Mouse (Mus musculus): ENCODE measurements around the gene Taf4. TPM values are rescaled to one million over a fixed set of nuclear protein-coding genes. Genes with fewer than 3 reads are reported as not detected.

Taf4 gene
- polyA plus RNA-seq, 1 experiment, result 11.0 TPM

DNA sequence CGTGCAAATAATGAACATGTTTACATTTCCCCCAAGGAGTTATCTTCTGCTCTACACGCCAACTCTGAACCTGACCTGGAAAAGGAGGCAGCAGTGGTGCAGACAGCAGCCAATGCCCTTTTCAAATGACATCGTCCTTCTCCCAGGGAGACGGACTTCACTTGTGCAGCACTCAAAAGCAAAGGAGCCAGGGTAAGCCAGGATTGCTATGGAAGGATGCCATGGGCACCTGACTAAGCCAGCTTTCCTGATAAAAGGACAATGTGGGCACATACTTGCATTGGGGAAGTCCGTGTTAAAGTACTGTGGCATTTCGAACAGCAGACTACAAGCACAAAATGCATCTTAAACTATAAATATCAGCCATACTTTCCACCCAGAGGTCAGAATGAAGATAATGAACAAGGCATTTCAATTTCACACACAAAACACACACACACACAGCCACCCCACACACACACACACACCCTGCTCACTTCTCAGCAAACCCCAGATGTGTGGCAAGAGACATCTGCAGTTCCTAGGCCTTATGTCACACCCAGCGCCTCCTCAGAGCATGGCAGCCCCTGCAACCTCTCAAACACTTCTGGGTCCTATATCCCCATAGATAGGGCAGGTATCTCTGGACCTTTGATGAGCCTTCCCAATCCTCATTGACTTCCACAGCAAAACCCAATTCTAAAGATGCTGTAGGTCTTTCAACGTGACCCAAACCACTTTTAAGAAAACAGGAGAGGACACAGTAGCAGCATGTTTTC lies 2.4 kb downstream of the Taf4 start:
- TF ChIP-seq CTCF (IDR thresholded peaks at IDR 0.05; ENCODE audit: extremely low read depth, insufficient read depth, low read length) (no peak), POLR2A (IDR thresholded peaks at IDR 0.05; ENCODE audit: extremely low read depth, insufficient read depth, low read length) (no peak)
- H3K27ac ChIP-seq (ENCODE audit: insufficient read depth, low read length), result no peak overlapping the region
- H3K4me3 ChIP-seq (ENCODE audit: insufficient read depth, low read length), result peak overlapping the region; percentile 67; the same call in 1 of the 2 replicates
- H3K4me1 ChIP-seq (ENCODE audit: control insufficient read depth, insufficient read depth, low read length), result peaks cover 16% of the 10 kb centered on the region

- H3K4me3 ChIP-seq (ENCODE audit: insufficient read depth, low read length), result no peak overlapping the region
- no peak for TF ChIP-seq CTCF (IDR thresholded peaks at IDR 0.05; ENCODE audit: extremely low read depth, insufficient read depth, low read length)
- TF ChIP-seq POLR2A (IDR thresholded peaks at IDR 0.05; ENCODE audit: extremely low read depth, insufficient read depth, low read length), result no peak
- H3K4me1 ChIP-seq (ENCODE audit: control insufficient read depth, insufficient read depth, low read length), result peaks cover 8% of the 10 kb centered on the region
- no peak overlapping the region for H3K27ac ChIP-seq (ENCODE audit: insufficient read depth, low read length)
Measured at GRCm38 (mm10) chr2:179972406-179972805, 4.0 kb downstream of the Taf4 start.

- H3K4me3 ChIP-seq (ENCODE audit: insufficient read depth, low read length), result no peak overlapping the region
- no peak for TF ChIP-seq CTCF (IDR thresholded peaks at IDR 0.05; ENCODE audit: extremely low read depth, insufficient read depth, low read length)
- no peak for TF ChIP-seq POLR2A (IDR thresholded peaks at IDR 0.05; ENCODE audit: extremely low read depth, insufficient read depth, low read length)
- no peak overlapping the region for H3K27ac ChIP-seq (ENCODE audit: insufficient read depth, low read length)
- peaks cover 8% of the 10 kb centered on the region for H3K4me1 ChIP-seq (ENCODE audit: control insufficient read depth, insufficient read depth, low read length)
Measured at GRCm38 (mm10) chr2:179971891-179972290, 4.6 kb downstream of the Taf4 start.

GRCm38 (mm10) chr2:179969137-179969536 lies 7.3 kb downstream of the Taf4 start:
- TF ChIP-seq CTCF (IDR thresholded peaks at IDR 0.05; ENCODE audit: extremely low read depth, insufficient read depth, low read length), result no peak
- no peak for TF ChIP-seq POLR2A (IDR thresholded peaks at IDR 0.05; ENCODE audit: extremely low read depth, insufficient read depth, low read length)
- no peak overlapping the region for H3K27ac ChIP-seq (ENCODE audit: insufficient read depth, low read length)
- H3K4me1 ChIP-seq (ENCODE audit: control insufficient read depth, insufficient read depth, low read length), result peaks cover 11% of the 10 kb centered on the region
- no peak overlapping the region for H3K4me3 ChIP-seq (ENCODE audit: insufficient read depth, low read length)

GRCm38 (mm10) chr2:179967633-179968032 lies 8.8 kb downstream of the Taf4 start:
- TF ChIP-seq POLR2A (IDR thresholded peaks at IDR 0.05; ENCODE audit: extremely low read depth, insufficient read depth, low read length) (no peak), CTCF (IDR thresholded peaks at IDR 0.05; ENCODE audit: extremely low read depth, insufficient read depth, low read length) (no peak)
- H3K27ac ChIP-seq (ENCODE audit: insufficient read depth, low read length), result no peak overlapping the region
- no peak overlapping the region for H3K4me3 ChIP-seq (ENCODE audit: insufficient read depth, low read length)
- peaks cover 7% of the 10 kb centered on the region; the same call in 1 of the 2 replicates for H3K4me1 ChIP-seq (ENCODE audit: control insufficient read depth, insufficient read depth, low read length)

GRCm38 (mm10) chr2:179961420-179961819 lies 15.0 kb downstream of the Taf4 start:
- no peak overlapping the region for H3K4me3 ChIP-seq (ENCODE audit: insufficient read depth, low read length)
- TF ChIP-seq POLR2A (IDR thresholded peaks at IDR 0.05; ENCODE audit: extremely low read depth, insufficient read depth, low read length) (no peak), CTCF (IDR thresholded peaks at IDR 0.05; ENCODE audit: extremely low read depth, insufficient read depth, low read length) (no peak)
- peaks cover 5% of the 10 kb centered on the region for H3K4me1 ChIP-seq (ENCODE audit: control insufficient read depth, insufficient read depth, low read length)
- no peak overlapping the region for H3K27ac ChIP-seq (ENCODE audit: insufficient read depth, low read length)

DNA sequence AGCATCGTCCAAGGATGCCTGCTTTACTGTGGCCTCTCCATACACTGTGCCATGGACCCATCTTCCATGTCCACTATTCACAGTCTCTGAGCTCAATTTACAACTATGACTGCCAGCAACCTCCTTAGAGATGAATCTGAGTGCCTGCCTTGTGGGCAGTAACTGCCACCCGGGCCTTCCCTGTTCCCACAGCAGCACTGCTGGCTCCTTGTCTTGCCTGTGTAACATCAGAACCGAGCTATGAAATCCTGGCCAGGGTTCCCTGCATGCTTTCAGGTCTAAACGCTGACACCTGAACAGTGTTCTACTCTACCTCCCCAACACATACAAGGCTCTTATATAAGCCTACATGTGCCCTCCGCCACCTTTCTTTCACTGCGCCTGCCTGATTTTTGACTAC lies 16.1 kb downstream of the Taf4 start:
- no peak overlapping the region for H3K4me3 ChIP-seq (ENCODE audit: insufficient read depth, low read length)
- H3K27ac ChIP-seq (ENCODE audit: insufficient read depth, low read length), result no peak overlapping the region
- peaks cover 5% of the 10 kb centered on the region for H3K4me1 ChIP-seq (ENCODE audit: control insufficient read depth, insufficient read depth, low read length)
- TF ChIP-seq CTCF (IDR thresholded peaks at IDR 0.05; ENCODE audit: extremely low read depth, insufficient read depth, low read length) (no peak), POLR2A (IDR thresholded peaks at IDR 0.05; ENCODE audit: extremely low read depth, insufficient read depth, low read length) (no peak)

DNA sequence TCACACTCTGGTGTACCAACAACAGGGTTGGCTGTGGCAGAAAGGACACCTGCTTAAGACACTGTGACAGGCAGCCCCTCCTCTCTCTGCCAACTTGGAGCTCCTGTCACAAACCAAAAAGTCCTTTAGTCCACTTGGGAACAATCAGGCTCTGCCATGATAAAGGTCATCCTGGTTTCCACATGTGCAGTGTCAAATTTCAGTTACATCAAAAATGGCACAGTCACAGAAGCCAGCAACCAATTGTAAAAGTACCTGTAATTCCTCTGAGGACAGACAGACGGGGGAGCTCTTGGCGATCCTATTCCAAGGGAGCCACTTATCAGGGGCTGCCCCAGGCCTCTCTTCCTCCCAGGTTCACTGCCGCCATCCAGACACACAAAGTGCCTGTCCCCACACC lies 17.1 kb downstream of the Taf4 start:
- Histone ChIP-seq H3K4me3 (ENCODE audit: insufficient read depth, low read length) (no peak overlapping the region), H3K27ac (ENCODE audit: insufficient read depth, low read length) (no peak overlapping the region), H3K4me1 (ENCODE audit: control insufficient read depth, insufficient read depth, low read length) (peaks cover 5% of the 10 kb centered on the region)
- TF ChIP-seq CTCF (IDR thresholded peaks at IDR 0.05; ENCODE audit: extremely low read depth, insufficient read depth, low read length) (no peak), POLR2A (IDR thresholded peaks at IDR 0.05; ENCODE audit: extremely low read depth, insufficient read depth, low read length) (no peak)

DNA sequence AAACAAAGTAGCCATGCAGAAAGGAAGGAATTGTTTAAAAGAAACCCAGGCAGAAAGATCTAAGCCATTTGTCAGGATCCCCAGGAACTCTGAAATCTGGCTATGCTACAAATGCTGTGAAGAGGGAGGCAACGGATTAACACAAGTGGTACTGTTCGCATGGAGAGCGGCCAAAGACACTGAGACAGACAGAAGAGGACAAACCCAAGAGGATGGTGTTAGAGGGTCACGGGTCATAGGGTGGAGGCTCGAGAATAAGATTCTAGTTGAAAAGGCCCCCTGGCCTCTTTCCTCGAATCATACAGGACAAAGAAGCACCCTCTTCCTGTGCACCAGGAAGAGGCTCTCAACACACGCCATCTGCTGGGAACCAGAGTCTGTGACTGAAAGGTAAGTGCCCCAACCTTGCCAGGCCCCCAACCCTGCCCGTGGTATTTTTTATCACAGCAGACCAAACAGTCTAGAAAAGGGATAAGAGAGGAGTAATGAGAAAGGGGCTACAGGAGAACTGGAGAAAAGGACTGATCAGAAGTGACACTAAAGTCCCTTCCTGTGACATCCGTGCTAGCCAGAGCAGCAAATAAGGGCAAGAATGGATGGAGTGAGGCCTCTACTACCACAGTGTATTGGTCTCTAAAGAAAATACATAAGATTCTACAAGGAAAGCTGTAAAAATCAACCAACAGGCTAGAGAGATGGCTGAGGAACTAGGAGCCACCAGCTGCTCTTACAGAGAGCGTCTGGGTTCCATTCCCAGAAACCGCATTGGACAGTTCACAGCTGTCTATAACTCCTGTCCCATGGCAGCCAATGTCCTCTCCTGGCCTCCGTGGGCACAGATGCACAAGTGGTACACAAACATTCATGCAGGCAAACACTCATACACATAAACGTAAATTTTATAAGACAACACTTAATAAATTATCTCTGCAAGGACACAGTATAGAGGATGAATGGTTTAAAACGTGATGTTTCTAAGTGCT lies 24.6 kb downstream of the Taf4 start:
- H3K4me3 ChIP-seq (ENCODE audit: insufficient read depth, low read length), result no peak overlapping the region
- H3K4me1 ChIP-seq (ENCODE audit: control insufficient read depth, insufficient read depth, low read length), result 0 out of 2 replicates have a peak, but pooled peaks cover 6% of the 10 kb centered on the region
- H3K27ac ChIP-seq (ENCODE audit: insufficient read depth, low read length), result no peak overlapping the region
- TF ChIP-seq CTCF (IDR thresholded peaks at IDR 0.05; ENCODE audit: extremely low read depth, insufficient read depth, low read length) (no peak), POLR2A (IDR thresholded peaks at IDR 0.05; ENCODE audit: extremely low read depth, insufficient read depth, low read length) (no peak)
